Mouse (Mus musculus): ENCODE results near the gene Hp. TPM values are rescaled to one million over a fixed set of nuclear protein-coding genes. Genes with fewer than 3 reads are reported as not detected.

Gene Hp
- polyA plus RNA-seq, 3 experiments from 2014 or later = 0.40 to 1.3 TPM; not detected in 1

GRCm38 (mm10) chr8:109563881-109564280, 15.1 kb downstream of the Hp start:
- no peak for ATAC-seq

- no peak for ATAC-seq
These were observed 27.3 kb downstream of the Hp start for GRCm38 (mm10) chr8:109551663-109552062.

GRCm38 (mm10) chr8:109544049-109544448, 34.9 kb downstream of the Hp start:
- ATAC-seq = no peak

GRCm38 (mm10) chr8:109542748-109543519, 36.0 kb downstream of the Hp start:
- ATAC-seq = no peak

GRCm38 (mm10) chr8:109542165-109542564, 36.8 kb downstream of the Hp start:
- ATAC-seq = no peak

GRCm38 (mm10) chr8:109536703-109537102, 42.3 kb downstream of the Hp start:
- ATAC-seq = no peak

- ATAC-seq = no peak
These were observed 43.6 kb downstream of the Hp start for GRCm38 (mm10) chr8:109535140-109535990.

Other genes with a start within 250 kb of the Hp start
- not detected for gene Pmfbp1, start 85.1 kb downstream of the Hp start, polyA plus RNA-seq (2017; shearing (Covaris generic))
- gene Dhx38, start 13.3 kb downstream of the Hp start, polyA plus RNA-seq (2017; shearing (Covaris generic)) = 10 to 100 TPM; 12.1 to 13.6 (median 13.0) TPM
- 10 to 100 TPM; 15.1 to 24.2 (median 15.5) TPM for gene Txnl4b, start 13.3 kb downstream of the Hp start, polyA plus RNA-seq (2017; shearing (Covaris generic))
- gene Dhodh, start 29.5 kb upstream of the Hp start, polyA plus RNA-seq (2017; shearing (Covaris generic)) = 10 to 100 TPM; 21.3 to 40.7 (median 40.2) TPM
- 1 to 10 TPM in 2 of 3 experiments, under 1 TPM in 1; 0.75 to 2.5 (median 1.6) TPM for gene Pkd1l3, start 35.3 kb upstream of the Hp start, polyA plus RNA-seq (2017; shearing (Covaris generic))
- 100 to 1,000 TPM; 103 to 143 (median 127) TPM for gene Ist1, start 114.1 kb upstream of the Hp start, polyA plus RNA-seq (2017; shearing (Covaris generic))
- 1 to 10 TPM; 3.5 to 9.7 (median 6.0) TPM for gene Zfp821, start 126.4 kb upstream of the Hp start, polyA plus RNA-seq (2017; shearing (Covaris generic))
- gene Atxn1l, start 158.6 kb upstream of the Hp start, polyA plus RNA-seq (2017; shearing (Covaris generic)) = 1 to 10 TPM; 3.0 to 4.6 (median 3.2) TPM
- gene Ap1g1, start 199.4 kb upstream of the Hp start, polyA plus RNA-seq (2017; shearing (Covaris generic)) = 10 to 100 TPM; 30.6 to 35.3 (median 31.2) TPM